Mouse (Mus musculus): ENCODE results near the gene Gatad2b. TPM values are rescaled to one million over a fixed set of nuclear protein-coding genes. Genes with fewer than 3 reads are reported as not detected.

Gatad2b gene
- total and polyA plus RNA-seq, 3 experiments: 8.4 to 22.6 (median 8.9) TPM

DNA sequence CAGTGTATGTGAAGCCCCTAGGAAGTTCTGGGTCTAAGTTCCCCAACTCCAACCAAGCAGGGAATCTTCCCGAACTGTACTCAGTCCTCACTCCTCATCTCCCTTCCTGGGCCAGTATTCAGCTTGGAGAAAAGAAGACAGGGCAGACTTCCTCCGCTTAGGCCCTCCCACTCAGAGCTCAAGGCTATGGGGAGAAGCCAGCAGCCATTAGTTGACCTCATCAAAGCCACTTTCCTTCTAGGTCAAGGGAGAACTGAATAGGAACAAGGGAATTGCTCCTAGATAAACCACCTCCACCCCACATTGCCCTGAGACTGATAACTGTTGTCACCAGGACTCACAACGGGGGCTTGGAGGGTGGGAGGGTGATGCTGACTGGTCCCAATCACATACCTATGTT lies 111.1 kb downstream of the Gatad2b start:
- TF ChIP-seq SIN3A (IDR thresholded peaks at IDR 0.05; ENCODE audit: low read length) (no peak), CHD1 (IDR thresholded peaks at IDR 0.05; ENCODE audit: low read depth, low read length) (no peak), CTCF (conservative IDR thresholded peaks at IDR 0.05 in 1 of 2, IDR thresholded peaks at IDR 0.05 in 1 of 2; ENCODE audit: low read depth in 2 of 2, low read length in 2 of 2) (no peak), POLR2AphosphoS2 (IDR thresholded peaks at IDR 0.05; ENCODE audit: low read depth, low read length) (no peak), JUND (conservative IDR thresholded peaks at IDR 0.05; ENCODE audit: low read depth, low read length) (no peak), NELFE (IDR thresholded peaks at IDR 0.05; ENCODE audit: low read depth, low read length) (no peak), ELF1 (IDR thresholded peaks at IDR 0.05; ENCODE audit: low read depth, low read length) (no peak), ZNF384 (IDR thresholded peaks at IDR 0.05; ENCODE audit: low read depth, low read length) (no peak), MAFK (IDR thresholded peaks at IDR 0.05; ENCODE audit: insufficient replicate concordance, low read length) (no peak), MXI1 (IDR thresholded peaks at IDR 0.05; ENCODE audit: low read depth, low read length) (no peak), KAT2A (IDR thresholded peaks at IDR 0.05; ENCODE audit: insufficient replicate concordance, low read length) (no peak), USF1 (IDR thresholded peaks at IDR 0.05; ENCODE audit: low read depth, low read length) (no peak), NRF1 (IDR thresholded peaks at IDR 0.05; ENCODE audit: low read depth, low read length) (no peak), TBP (conservative IDR thresholded peaks at IDR 0.05; ENCODE audit: low read depth, low read length) (no peak), E2F4 (IDR thresholded peaks at IDR 0.05; ENCODE audit: insufficient replicate concordance, low read depth, low read length) (no peak), JUN (IDR thresholded peaks at IDR 0.05; ENCODE audit: insufficient read depth, low read depth, low read length) (no peak), RAD21 (IDR thresholded peaks at IDR 0.05; ENCODE audit: low read depth, low read length) (no peak)
- no peak overlapping the region for H3K27ac ChIP-seq (ENCODE audit: insufficient read depth, low read depth)
- DNase-seq (ENCODE audit: extremely low read depth): no peak
- H3K9ac ChIP-seq (ENCODE audit: insufficient read depth, low read depth): no peak overlapping the region
- no peaks in the 10 kb centered on the region for H3K79me2 ChIP-seq (replicated peaks; ENCODE audit: control insufficient read depth, extremely low read depth, insufficient read depth, poor library complexity, severe bottlenecking)
- H3K27me3 ChIP-seq (replicated peaks): no peaks in the 10 kb centered on the region
- in situ Hi-C loops (cut with MboI; ENCODE audit: low pct_ligation_motif_present, low pct_unique_long_range_greater_than_20kb, low sequenced_read_pairs) (no loop called here), dilution Hi-C loops (cut with MboI; ENCODE audit: extremely low pct_ligation_motif_present, extremely low pct_unique_long_range_greater_than_20kb, low sequenced_read_pairs) (no loop called here)
- peaks cover 96 to 100% of the 10 kb centered on the region in 2 experiments for H3K36me3 ChIP-seq (replicated peaks in 1 of 2; ENCODE audit: control insufficient read depth in 1 of 2, insufficient read depth in 1 of 2, low read length in 1 of 2)
- H3K9me3 ChIP-seq (replicated peaks; ENCODE audit: low read length): no peaks in the 10 kb centered on the region
- no peak overlapping the region for H3K4me2 ChIP-seq (ENCODE audit: insufficient read depth, low read depth, poor library complexity, severe bottlenecking)
- H3K4me3 ChIP-seq (replicated peaks in 1 of 3; ENCODE audit: low read depth in 2 of 3, low read length in 2 of 3, poor library complexity in 1 of 3): no peak overlapping the region
- no peaks in the 10 kb centered on the region for H3K4me1 ChIP-seq (ENCODE audit: control insufficient read depth in 1 of 2, insufficient read depth in 2 of 2)

DNA sequence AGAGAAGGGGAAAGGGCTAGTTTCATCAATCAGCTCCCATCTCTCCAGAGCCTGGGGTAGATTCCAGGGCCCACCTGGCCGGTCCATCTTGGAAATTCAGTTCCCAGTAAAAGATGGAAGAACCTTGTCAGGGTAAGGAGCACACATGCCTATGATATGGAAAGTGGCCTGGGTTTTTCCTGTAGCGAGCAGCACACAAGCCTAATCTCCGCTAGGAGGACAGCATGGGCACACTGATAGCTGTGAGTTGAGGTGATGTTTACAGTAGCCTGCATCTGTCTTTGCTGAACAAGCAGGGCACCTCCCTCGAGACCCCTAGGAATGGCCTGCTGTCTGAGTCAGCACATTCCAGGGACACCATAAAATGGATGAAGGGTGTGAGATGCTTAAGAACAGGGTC lies 111.6 kb downstream of the Gatad2b start:
- Histone ChIP-seq H3K36me3 (replicated peaks in 1 of 2; ENCODE audit: control insufficient read depth in 1 of 2, insufficient read depth in 1 of 2, low read length in 1 of 2) (peaks cover 95 to 100% of the 10 kb centered on the region in 2 experiments), H3K4me2 (ENCODE audit: insufficient read depth, low read depth, poor library complexity, severe bottlenecking) (no peak overlapping the region), H3K4me1 (ENCODE audit: control insufficient read depth in 1 of 2, insufficient read depth in 2 of 2) (no peaks in the 10 kb centered on the region), H3K9me3 (replicated peaks; ENCODE audit: low read length) (no peaks in the 10 kb centered on the region), H3K9ac (ENCODE audit: insufficient read depth, low read depth) (no peak overlapping the region), H3K79me2 (replicated peaks; ENCODE audit: control insufficient read depth, extremely low read depth, insufficient read depth, poor library complexity, severe bottlenecking) (no peaks in the 10 kb centered on the region), H3K4me3 (replicated peaks in 1 of 3; ENCODE audit: low read depth in 2 of 3, low read length in 2 of 3, poor library complexity in 1 of 3) (no peak overlapping the region), H3K27ac (ENCODE audit: insufficient read depth, low read depth) (no peak overlapping the region), H3K27me3 (replicated peaks) (no peaks in the 10 kb centered on the region)
- DNase-seq (ENCODE audit: extremely low read depth): no peak
- TF ChIP-seq ZKSCAN1 (IDR thresholded peaks at IDR 0.05; ENCODE audit: borderline replicate concordance, low read depth, low read length) (no peak), PAX5 (IDR thresholded peaks at IDR 0.05; ENCODE audit: low read length) (no peak), TBP (conservative IDR thresholded peaks at IDR 0.05; ENCODE audit: low read depth, low read length) (no peak), SMC3 (IDR thresholded peaks at IDR 0.05; ENCODE audit: low read depth, low read length) (no peak), IRF4 (IDR thresholded peaks at IDR 0.05; ENCODE audit: low read depth, low read length) (no peak), MEF2A (IDR thresholded peaks at IDR 0.05; ENCODE audit: borderline replicate concordance, low read depth, low read length) (no peak), CTCF (conservative IDR thresholded peaks at IDR 0.05 in 1 of 2, IDR thresholded peaks at IDR 0.05 in 1 of 2; ENCODE audit: low read depth in 2 of 2, low read length in 2 of 2) (no peak), ETS1 (conservative IDR thresholded peaks at IDR 0.05; ENCODE audit: low read depth, low read length) (no peak), NRF1 (IDR thresholded peaks at IDR 0.05; ENCODE audit: low read depth, low read length) (no peak), KAT2A (IDR thresholded peaks at IDR 0.05; ENCODE audit: insufficient replicate concordance, low read length) (no peak), UBTF (IDR thresholded peaks at IDR 0.05; ENCODE audit: low read depth, low read length) (no peak)
- in situ Hi-C loops (cut with MboI; ENCODE audit: low pct_ligation_motif_present, low pct_unique_long_range_greater_than_20kb, low sequenced_read_pairs): no loop called here
- dilution Hi-C loops (cut with MboI; ENCODE audit: extremely low pct_ligation_motif_present, extremely low pct_unique_long_range_greater_than_20kb, low sequenced_read_pairs): no loop called here
